ENCODE assay signal across 9 mouse cellular contexts in genomic region chr3:94482764-94483385, GRCm38 (mm10). TPM values are rescaled to one million over a fixed set of nuclear protein-coding genes. Genes with fewer than 3 reads are reported as not detected.
DNase-seq lines count a peak whose midpoint lies in the region; ATAC-seq lines count a peak whose summit lies in the region.
"Had no signal": no experiment of that assay in that cellular context is flagged by ENCODE, and none has a peak within 500 bp of the region (broad histone marks: within the 10 kb centered on the region; RNA-seq: fewer than 3 reads in every experiment).

No protein-coding gene starts in this region.

- peaks cover 47% of the 10 kb centered on the region for H3K4me1 ChIP-seq in neural tube, embryonic 11.5 days (ENCODE audit: control insufficient read depth, insufficient read depth, low read length)

- DNase-seq in neural tube, embryonic 11.5 days (ENCODE audit: low spot score): no peak
- DNase-seq in neural tube, embryonic 10.5 days (ENCODE audit: extremely low spot score, low spot score): no peak
- peak; percentile 40 to 50 for DNase-seq in cerebellum, postnatal 36 days
- DNase-seq in lung, adult 18-20 months: peak; percentile 67 to 77
- DNase-seq in kidney, adult 8-10 months: no peak
- no peak for DNase-seq in spleen, postnatal 4 days (ENCODE audit: low spot score in 2 of 2)
- DNase-seq in gastrocnemius, postnatal 10 days: no peak

- no peak for ATAC-seq in neural tube, embryonic 11.5 days (ENCODE audit: insufficient read depth, low FRiP score, low TSS enrichment)
- ATAC-seq in neutrophil, adult 5-6 weeks (ENCODE audit: extremely low read depth, insufficient number of reproducible peaks, low FRiP score, poor library complexity, severe bottlenecking): peak; percentile 57

- H3K9ac ChIP-seq in neural tube, embryonic 11.5 days (ENCODE audit: low read length): no peak overlapping the region

- H3K27ac ChIP-seq in neural tube, embryonic 11.5 days (ENCODE audit: low read depth, low read length): peak overlapping the region; percentile 50

- no peaks in the 10 kb centered on the region for H3K9me3 ChIP-seq in neural tube, embryonic 11.5 days (ENCODE audit: control insufficient read depth, low read length)

- 77% methylated on average over 17 of the region's 17 CpGs for WGBS in neural tube, embryonic 11.5 days

- H3K27me3 ChIP-seq in neural tube, embryonic 11.5 days (ENCODE audit: control insufficient read depth, insufficient read depth, low read length): peaks cover 8% of the 10 kb centered on the region; the same call in 1 of the 2 replicates

- peaks cover 2% of the 10 kb centered on the region; the same call in 1 of the 2 replicates for H3K36me3 ChIP-seq in neural tube, embryonic 11.5 days (ENCODE audit: control insufficient read depth, insufficient read depth, low read length)

- H3K4me3 ChIP-seq in neural tube, embryonic 11.5 days (ENCODE audit: low read depth, low read length): no peak overlapping the region

- no peak overlapping the region for H3K4me2 ChIP-seq in neural tube, embryonic 11.5 days (ENCODE audit: low read depth)

RNA-seq across cellular contexts. Expression of gene Riiad1, which starts 2.7 kb away (rescaled TPM):
- polyA plus RNA-seq in neural tube, embryonic 11.5 days (2014; fragmentation: Nextera tagmentation; extraction: Ambion mirVana): 9.3 and 9.5 TPM in 2 replicates
- 1.8 TPM in 1 of 2 replicates, not detected in the other for total RNA-seq in neutrophil, adult 5-6 weeks (2017)
- total RNA-seq in gastrocnemius, postnatal 10 days (2021): 1 to 10 TPM; 5.0 to 7.9 TPM

RNA-seq across cellular contexts. Expression of gene Celf3, which starts 4.8 kb away (rescaled TPM):
- 143 and 154 TPM in 2 replicates for polyA plus RNA-seq in neural tube, embryonic 11.5 days (2014; fragmentation: Nextera tagmentation; extraction: Ambion mirVana)
- total RNA-seq in neutrophil, adult 5-6 weeks (2017): 0.12 TPM in 1 of 2 replicates, not detected in the other
- under 1 TPM; 0.49 to 0.61 TPM for total RNA-seq in gastrocnemius, postnatal 10 days (2021)

RNA-seq across cellular contexts. Expression of gene Oaz3, which starts 39.2 kb away (rescaled TPM):
- polyA plus RNA-seq in neural tube, embryonic 11.5 days (2014; fragmentation: Nextera tagmentation; extraction: Ambion mirVana): 0.23 and 0.41 TPM in 2 replicates
- total RNA-seq in neutrophil, adult 5-6 weeks (2017): not detected in 2 replicates
- total RNA-seq in gastrocnemius, postnatal 10 days (2021): not detected
- polyA plus RNA-seq: small intestine, adult 2 months had no signal

RNA-seq across cellular contexts. Expression of gene Mrpl9, which starts 39.8 kb away (rescaled TPM):
- polyA plus RNA-seq in neural tube, embryonic 11.5 days (2014; fragmentation: Nextera tagmentation; extraction: Ambion mirVana): 64.7 and 68.3 TPM in 2 replicates
- total RNA-seq in neutrophil, adult 5-6 weeks (2017): 40.0 and 42.2 TPM in 2 replicates
- total RNA-seq in gastrocnemius, postnatal 10 days (2021): 10 to 100 TPM; 42.3 to 54.0 TPM

Comparison
In these comparisons a context has a peak if more than half of its experiments do, and no peak if none do; other contexts are left out.
1. DNase-seq: peak in cerebellum, postnatal 36 days (2 of 2) and lung, adult 18-20 months (2 of 2); none in neural tube, embryonic 11.5 days (single experiment), neural tube, embryonic 10.5 days (single experiment), kidney, adult 8-10 months (0 of 2), spleen, postnatal 4 days (0 of 2) and gastrocnemius, postnatal 10 days (single experiment).